Mouse (Mus musculus) central nervous system, embryonic 14 days (tissue): ENCODE data around the gene 1700042G07Rik. TPM values are rescaled to one million over a fixed set of nuclear protein-coding genes. Genes with fewer than 3 reads are reported as not detected.

ENCODE experiments used
- polyA plus RNA-seq: library from polyadenylated mRNA; depleted of rRNA; stranded (reverse); fragments of >200 nt; gene quantifications from 2 replicates; pipeline ENCODE4 v1.2.3, GENCODE M21; 2012; rRNA removed

1700042G07Rik gene
- not detected in 2 replicates for polyA plus RNA-seq

DNA sequence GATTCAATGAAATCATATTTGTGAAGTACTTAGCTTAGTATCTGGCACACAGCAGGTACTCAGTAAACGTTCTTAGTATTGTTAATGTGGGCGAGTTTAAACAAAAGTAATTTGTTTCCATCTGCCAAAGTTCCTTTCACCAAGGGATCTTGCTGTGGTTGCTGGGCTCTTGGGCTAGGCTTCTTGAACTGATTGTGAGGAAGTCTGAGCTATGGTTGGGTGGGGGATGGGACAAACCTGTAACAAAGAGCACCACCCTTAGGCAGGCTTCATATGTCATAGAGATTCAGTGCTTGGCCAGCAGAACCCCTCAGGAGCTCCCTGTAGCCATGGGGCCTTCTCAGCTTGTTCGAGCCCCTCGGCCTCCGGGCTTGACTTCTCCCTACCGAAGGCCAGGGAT is at the start of gene 1700042G07Rik, which contains the start of gene Gm49337:
1700042G07Rik (plus strand) TSS at position 301 of the 400 bp plus-strand sequence.
Gm49337 (plus strand) TSS at position 313 of the 400 bp plus-strand sequence.

DNA sequence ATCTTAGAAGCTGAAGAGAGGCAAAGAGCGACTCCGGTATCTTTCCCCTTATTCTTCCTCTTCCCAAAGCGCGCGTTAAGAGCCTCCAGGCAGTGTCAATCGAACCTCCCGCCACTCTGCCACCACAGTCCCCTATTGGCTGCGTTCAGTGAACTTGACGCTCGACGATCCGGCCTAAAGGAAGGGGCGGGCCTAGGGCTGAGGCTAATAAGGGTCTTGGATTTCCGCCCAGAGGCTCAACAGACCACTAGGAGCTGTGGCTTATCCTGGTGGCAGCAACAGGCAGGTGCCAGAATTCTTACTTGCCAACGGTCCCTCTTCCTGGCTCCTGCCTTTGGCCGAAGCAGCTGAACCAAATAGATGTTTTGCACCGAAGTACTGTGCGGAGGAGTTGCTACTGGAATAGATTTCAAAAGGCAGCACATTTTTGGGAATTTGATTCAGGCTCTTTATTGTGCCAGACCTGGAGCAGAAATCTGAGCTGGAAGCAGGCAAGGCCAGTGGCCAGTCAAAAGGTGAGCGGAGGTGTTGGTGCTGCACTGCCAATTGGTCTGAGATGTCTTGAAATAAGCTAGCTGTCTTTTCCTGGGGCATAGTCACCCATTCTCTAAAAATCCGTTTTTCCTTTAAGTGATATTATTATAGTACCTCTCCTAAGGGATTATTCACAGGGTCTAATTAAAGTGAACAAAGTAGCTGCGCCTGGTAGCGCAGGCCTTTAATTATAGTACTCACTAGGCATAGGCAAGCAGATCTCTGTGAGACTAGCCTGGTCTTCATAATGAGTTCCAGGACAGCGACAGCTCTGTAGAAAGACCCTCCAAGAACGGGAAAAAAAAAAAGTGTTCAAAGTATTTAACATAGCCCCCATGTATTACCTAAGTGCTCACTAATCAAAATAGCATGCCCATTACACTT is 49.3 kb upstream of the 1700042G07Rik start, which contains the start of the genes Rad54l and Pomgnt1:
Rad54l (minus strand) TSS at position 89 of the 918 bp plus-strand sequence.
Pomgnt1 (plus strand) TSS at position 239 of the 918 bp plus-strand sequence.

DNA sequence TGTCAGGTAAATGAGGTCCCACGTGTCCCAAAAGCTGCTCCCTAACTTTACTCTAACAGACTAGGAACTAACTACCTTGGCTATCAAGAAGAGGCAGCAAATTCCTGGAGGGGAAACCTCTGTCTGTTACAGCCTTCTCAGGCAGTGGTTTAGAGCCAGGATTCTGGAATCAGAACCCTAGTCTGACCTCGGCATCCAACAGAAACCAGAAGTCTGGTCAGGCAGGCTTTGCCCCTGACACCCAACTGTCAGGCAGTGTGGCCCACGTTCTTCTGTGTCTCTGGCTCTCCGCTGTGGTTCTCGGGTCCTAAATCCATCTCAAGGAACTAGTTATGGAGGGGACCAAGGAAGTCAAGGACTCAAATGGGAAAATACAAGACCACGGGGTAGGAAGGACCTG is 21.9 kb upstream of the 1700042G07Rik start, which contains the start of gene Lurap1:
Lurap1 (minus strand) TSS at position 101 of the 400 bp plus-strand sequence.

DNA sequence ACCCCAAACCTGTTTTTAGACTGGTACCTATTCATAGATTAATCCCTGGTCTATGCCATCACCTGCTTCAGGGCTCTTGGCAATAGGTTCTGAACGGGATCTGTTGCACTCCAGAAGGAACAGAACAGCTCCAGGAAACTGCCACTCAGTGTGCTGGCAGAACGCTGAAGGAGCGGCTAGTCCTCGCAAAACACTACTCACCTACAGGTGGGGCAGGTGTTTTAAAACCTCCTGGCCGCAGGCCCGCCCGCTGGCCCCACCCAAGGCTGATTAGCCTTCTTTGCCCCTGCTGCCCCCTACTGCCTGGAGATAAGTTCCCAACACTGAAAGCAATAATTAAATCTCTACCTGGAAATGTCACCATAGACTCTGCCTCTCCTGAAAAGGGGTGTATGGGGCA is 5.8 kb upstream of the 1700042G07Rik start, which contains the start of gene Tspan1:
Tspan1 (minus strand) TSS at position 198 of the 400 bp plus-strand sequence.

DNA sequence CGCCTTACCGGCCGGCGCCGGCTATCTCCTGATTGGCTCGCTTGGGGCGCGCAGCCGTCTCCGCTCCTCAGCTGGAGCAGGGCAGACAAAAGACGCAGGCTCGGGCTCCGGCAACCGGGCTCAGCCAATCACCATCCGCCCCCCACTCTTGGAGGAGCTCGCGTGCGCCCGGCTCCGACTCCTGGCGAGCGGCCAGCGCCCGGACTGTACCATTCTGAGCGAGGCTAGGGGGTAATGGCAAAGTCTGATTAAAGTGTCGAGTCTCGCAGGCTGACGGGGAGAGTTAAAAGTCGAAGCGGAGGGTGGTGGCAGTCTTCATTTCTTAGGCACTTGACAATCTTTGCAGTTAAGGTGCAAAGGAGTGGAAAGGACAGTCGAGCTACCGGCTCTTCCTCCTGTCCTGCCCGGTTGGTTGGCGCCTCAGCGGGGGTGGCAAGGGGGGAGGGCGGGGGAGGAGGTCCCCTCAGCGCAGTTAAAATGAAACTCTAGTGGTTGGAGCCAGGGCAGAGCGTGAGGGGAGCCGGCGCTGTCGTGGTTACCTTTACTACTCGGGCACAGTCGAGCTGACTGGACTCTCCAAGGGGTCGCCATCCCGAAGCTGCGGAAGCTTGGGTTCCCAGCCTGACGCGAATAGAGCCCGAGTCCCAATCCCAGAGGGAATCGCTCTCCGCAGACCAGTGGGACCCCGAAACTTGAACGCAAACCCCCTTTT is 48.1 kb downstream of the 1700042G07Rik start, which contains the start of gene Pik3r3:
Pik3r3 (plus strand) TSS at position 479 of the 712 bp plus-strand sequence.

Other genes with a start within 250 kb of the 1700042G07Rik start
- 3.8 and 5.6 TPM in 2 replicates for gene Dmbx1, start 233.4 kb upstream of the 1700042G07Rik start, polyA plus RNA-seq
- gene Faah, start 155.4 kb upstream of the 1700042G07Rik start, polyA plus RNA-seq: 12.3 and 14.6 TPM in 2 replicates
- gene Nsun4, start 119.5 kb upstream of the 1700042G07Rik start, polyA plus RNA-seq: 8.6 and 9.5 TPM in 2 replicates
- gene Uqcrh, start 98.3 kb upstream of the 1700042G07Rik start, polyA plus RNA-seq: 512 and 551 TPM in 2 replicates
- 41.6 and 43.3 TPM in 2 replicates for gene Lrrc41, start 98.1 kb upstream of the 1700042G07Rik start, polyA plus RNA-seq
- 12.4 and 17.1 TPM in 2 replicates for gene Rad54l, start 49.7 kb upstream of the 1700042G07Rik start, polyA plus RNA-seq
- 70.4 and 74.7 TPM in 2 replicates for gene Pomgnt1, start 49.5 kb upstream of the 1700042G07Rik start, polyA plus RNA-seq
- gene Lurap1, start 22.0 kb upstream of the 1700042G07Rik start, polyA plus RNA-seq: 1.0 and 1.2 TPM in 2 replicates
- 0.24 and 0.26 TPM in 2 replicates for gene Tspan1, start 5.8 kb upstream of the 1700042G07Rik start, polyA plus RNA-seq
- gene Gm49337, start within 50 bp of the 1700042G07Rik start, polyA plus RNA-seq: not detected in 2 replicates
- 93.3 and 109 TPM in 2 replicates for gene Pik3r3, start 48.2 kb downstream of the 1700042G07Rik start, polyA plus RNA-seq